40 mouse cellular contexts compared by ENCODE assay signal in genomic region chr4:141819316-141819715, GRCm38 (mm10). TPM values are rescaled to one million over a fixed set of nuclear protein-coding genes. Genes with fewer than 3 reads are reported as not detected.
"Had no signal": no experiment of that assay in that cellular context is flagged by ENCODE, and none has a peak within 500 bp of the region (broad histone marks: within the 10 kb centered on the region; RNA-seq: fewer than 3 reads in every experiment).

No protein-coding gene starts in this region.

- H3K27me3 ChIP-seq: heart, embryonic 13.5 days; heart, embryonic 15.5 days; hindbrain, embryonic 12.5 days; intestine, embryonic 15.5 days; limb, embryonic 13.5 days; limb, embryonic 15.5 days had no signal

- H3K27ac ChIP-seq: gastrocnemius, adult 2 months; heart, adult 2 months; heart, embryonic 13.5 days; heart, embryonic 15.5 days; hindbrain, embryonic 10.5 days; hindbrain, embryonic 12.5 days; hindbrain, embryonic 14.5 days; intestine, embryonic 15.5 days; limb, embryonic 13.5 days; limb, embryonic 15.5 days; liver, embryonic 12.5 days had no signal

- DNase-seq: gastrocnemius, adult 2 months; gastrocnemius, postnatal 10 days; gastrocnemius, postnatal 25 days; heart, postnatal 14 days; heart, postnatal 36 days; kidney, adult 18-20 months; kidney, adult 8-10 months; kidney, postnatal 10 days; kidney, postnatal 36 days; layer of hippocampus, adult 9-11 months; layer of hippocampus, postnatal 36 days; left cerebral cortex, postnatal 4 days had no signal

- H3K4me3 ChIP-seq: gastrocnemius, adult 2 months; heart, adult 2 months; heart, embryonic 13.5 days; heart, embryonic 15.5 days; hindbrain, embryonic 10.5 days; hindbrain, embryonic 12.5 days; intestine, embryonic 15.5 days; limb, embryonic 13.5 days; limb, embryonic 15.5 days; liver, embryonic 12.5 days had no signal

- H3K36me3 ChIP-seq: intestine, embryonic 15.5 days had no signal

RNA-seq across cellular contexts. Expression of gene Cela2a, which starts 6.6 kb away (rescaled TPM):
- total RNA-seq: gastrocnemius, adult 2 months; gastrocnemius, postnatal 10 days; gastrocnemius, postnatal 25 days; gastrocnemius, postnatal 4 days; granulocyte monocyte progenitor cell, adult 5-6 weeks; heart, adult 2 months; heart, postnatal 14 days; heart, postnatal 36 days; layer of hippocampus, adult 18-20 months; layer of hippocampus, adult 8-10 months; layer of hippocampus, postnatal 14 days; layer of hippocampus, postnatal 36 days; left cerebral cortex, adult 18-20 months; left cerebral cortex, adult 8-10 months; left cerebral cortex, postnatal 10 days; left cerebral cortex, postnatal 25 days; left cerebral cortex, postnatal 4 days had no signal
- polyA plus RNA-seq: heart, embryonic 11.5 days; heart, embryonic 13.5 days; hindbrain, embryonic 10.5 days; hindbrain, embryonic 12.5 days; hindbrain, embryonic 14.5 days; hindbrain, embryonic 16.5 days; inflammation-experienced regulatory T-cells, adult 6 months; kidney, embryonic 14.5 days; kidney, embryonic 16.5 days; limb, embryonic 11.5 days; limb, embryonic 13.5 days; limb, embryonic 15.5 days; liver, embryonic 12.5 days had no signal

RNA-seq across cellular contexts. Expression of gene Ctrc, which starts 26.8 kb away (rescaled TPM):
- total RNA-seq: gastrocnemius, adult 2 months; gastrocnemius, postnatal 10 days; gastrocnemius, postnatal 25 days; gastrocnemius, postnatal 4 days; granulocyte monocyte progenitor cell, adult 5-6 weeks; heart, adult 2 months; heart, postnatal 14 days; heart, postnatal 36 days; layer of hippocampus, adult 18-20 months; layer of hippocampus, adult 8-10 months; layer of hippocampus, postnatal 14 days; layer of hippocampus, postnatal 36 days; left cerebral cortex, adult 18-20 months; left cerebral cortex, adult 8-10 months; left cerebral cortex, postnatal 10 days; left cerebral cortex, postnatal 25 days; left cerebral cortex, postnatal 4 days had no signal
- polyA plus RNA-seq: heart, adult 2 months; heart, embryonic 11.5 days; heart, embryonic 13.5 days; heart, embryonic 15.5 days; heart, postnatal 0 days; hindbrain, embryonic 10.5 days; hindbrain, embryonic 12.5 days; hindbrain, embryonic 14.5 days; hindbrain, embryonic 16.5 days; inflammation-experienced regulatory T-cells, adult 6 months; intestine, postnatal 0 days; kidney, embryonic 14.5 days; kidney, embryonic 16.5 days; limb, embryonic 11.5 days; limb, embryonic 13.5 days; limb, embryonic 15.5 days; liver, adult 2 months; liver, embryonic 12.5 days had no signal
